Mouse (Mus musculus) heart, postnatal 0 days (tissue): Measurements from ENCODE around the gene Slc22a6. TPM values are rescaled to one million over a fixed set of nuclear protein-coding genes. Genes with fewer than 3 reads are reported as not detected.
A peak's percentile ranks its signal among the peaks of the same experiment; 100 is the strongest.

ENCODE experiments used
- ATAC-seq: fragments of 200-750 bp; cut with Nextera tagmentation; 2 replicates; pipeline ENCODE4 v1.8.0; 2017; ENCODE audit warnings: low read depth, moderate number of reproducible peaks, moderate library complexity; ENCODE audit not compliant: insufficient read depth
- DNase-seq: peaks from one replicate; pipeline ENCODE4 v3.0.0-alpha.2; 2016; ENCODE audit warnings: low spot score
- H3K27ac ChIP-seq: fragments of 300-500 bp; sonication (generic); 2 replicates; pipeline ENCODE4 v1.5.1; 2014; ENCODE audit warnings: low read depth, mild to moderate bottlenecking
- H3K27me3 ChIP-seq: fragments of 300-500 bp; sonication (generic); 2 replicates; pipeline ENCODE4 v1.6.1; 2014; ENCODE audit warnings: low read length, mixed read lengths; ENCODE audit not compliant: control insufficient read depth, insufficient read depth
- H3K36me3 ChIP-seq: fragments of 300-500 bp; sonication (generic); replicated peaks from 2 replicates; pipeline ENCODE4 v1.6.1; 2014; ENCODE audit warnings: low read length, mixed read lengths; ENCODE audit not compliant: control insufficient read depth, insufficient read depth
- H3K4me1 ChIP-seq: fragments of 300-500 bp; sonication (generic); 2 replicates; pipeline ENCODE4 v1.6.1; 2014; ENCODE audit warnings: antibody characterized with exemption; ENCODE audit not compliant: control insufficient read depth, insufficient read depth
- H3K4me2 ChIP-seq: fragments of 300-500 bp; sonication (generic); 2 replicates; pipeline ENCODE4 v1.6.1; 2014; ENCODE audit warnings: low read depth, mild to moderate bottlenecking, low read length, moderate library complexity
- H3K4me3 ChIP-seq: fragments of 300-500 bp; sonication (generic); 2 replicates; pipeline ENCODE4 v1.5.1; 2014; ENCODE audit warnings: low read depth, low read length
- H3K9ac ChIP-seq: fragments of 300-500 bp; sonication (generic); replicated peaks from 2 replicates; pipeline ENCODE4 v1.6.1; 2014; ENCODE audit warnings: low read depth, low read length, mixed read lengths
- H3K9me3 ChIP-seq: fragments of 300-500 bp; sonication (generic); replicated peaks from 2 replicates; pipeline ENCODE4 v1.6.1; 2016; ENCODE audit warnings: low read length; ENCODE audit not compliant: control insufficient read depth
- CTCF ChIP-seq: IDR thresholded peaks from 2 replicates; pipeline ENCODE4 v1.5.1; 2016; ENCODE audit warnings: antibody characterized with exemption, control low read depth, low read depth
- EP300 ChIP-seq: IDR thresholded peaks from 2 replicates; pipeline ENCODE4 v1.6.1; 2016; ENCODE audit warnings: antibody characterized with exemption, low read depth
- WGBS: fragments of 180-500 bp; shearing (Covaris S2); extraction: QIAGEN DNeasy Blood & Tissue Kit; methylation state at CpG from one replicate; pipeline ENCODE4 v1.1.7; 2014; 5-methylcytosine and 5-hydroxymethylcytosine counted together
- polyA plus RNA-seq: library from polyadenylated mRNA; unstranded; fragments of >200 nt; fragmentation: Nextera tagmentation; extraction: Ambion mirVana; gene quantifications from 2 replicates; pipeline ENCODE4 v1.2.1, GENCODE M21; 2015
- total RNA-seq: library from RNA; depleted of rRNA; stranded (reverse); fragments of >200 nt; gene quantifications from 2 replicates; pipeline ENCODE4 v1.2.3, GENCODE M21; 2014; ENCODE audit warnings: low replicate concordance

Gene Slc22a6
- total and polyA plus RNA-seq, 2 experiments from 2014 or later: not detected

DNA sequence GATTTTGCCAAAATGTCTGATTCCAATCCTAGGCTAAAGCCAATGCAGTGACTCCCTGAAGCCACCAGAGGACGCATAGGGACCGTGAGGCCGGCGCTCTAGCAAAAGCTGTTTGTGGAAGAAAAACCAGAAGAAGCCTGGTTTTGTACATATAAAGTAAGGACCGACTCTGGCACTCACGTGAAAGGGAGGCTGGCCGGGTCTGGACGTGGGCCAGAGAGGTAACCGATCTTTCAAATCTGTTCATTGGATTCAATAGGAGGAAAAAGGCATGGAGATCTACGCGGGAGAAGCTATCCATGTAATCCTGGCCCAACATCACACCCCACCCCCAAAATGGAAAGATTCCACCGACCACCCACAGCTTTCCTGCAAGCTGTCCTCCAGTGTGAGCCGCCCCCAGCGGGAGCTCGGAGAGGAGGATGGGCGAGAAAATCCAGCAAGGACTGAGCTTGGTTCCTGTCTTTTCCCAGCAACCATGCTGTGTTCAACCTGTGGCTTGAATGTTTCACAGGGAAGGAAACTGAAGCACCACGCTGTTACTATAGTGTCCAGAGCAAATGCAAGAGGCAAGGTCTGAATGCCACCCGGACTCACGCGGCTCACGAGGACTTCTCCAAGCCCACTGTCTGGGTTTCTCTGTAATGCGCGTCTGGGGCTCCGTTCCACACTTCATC, 39.4 kb upstream of the Slc22a6 start:
- peak overlapping the region; percentile 70 for H3K4me2 ChIP-seq
- H3K9ac ChIP-seq: peak overlapping the region; percentile 10
- H3K4me3 ChIP-seq: peak overlapping the region; percentile 39
- H3K4me1 ChIP-seq: peaks cover 4% of the 10 kb centered on the region; the same call in 1 of the 2 replicates
- H3K36me3 ChIP-seq: no peaks in the 10 kb centered on the region
- ATAC-seq: peak; percentile 49; the same call in 1 of the 2 replicates
- 7% methylated on average over 24 of the region's 24 CpGs for WGBS
- no peaks in the 10 kb centered on the region for H3K27me3 ChIP-seq
- peak; percentile 74 for DNase-seq
- no peak for TF ChIP-seq EP300
- peak; percentile 98 for TF ChIP-seq CTCF
- H3K27ac ChIP-seq: no peak overlapping the region
- H3K9me3 ChIP-seq: no peaks in the 10 kb centered on the region

DNA sequence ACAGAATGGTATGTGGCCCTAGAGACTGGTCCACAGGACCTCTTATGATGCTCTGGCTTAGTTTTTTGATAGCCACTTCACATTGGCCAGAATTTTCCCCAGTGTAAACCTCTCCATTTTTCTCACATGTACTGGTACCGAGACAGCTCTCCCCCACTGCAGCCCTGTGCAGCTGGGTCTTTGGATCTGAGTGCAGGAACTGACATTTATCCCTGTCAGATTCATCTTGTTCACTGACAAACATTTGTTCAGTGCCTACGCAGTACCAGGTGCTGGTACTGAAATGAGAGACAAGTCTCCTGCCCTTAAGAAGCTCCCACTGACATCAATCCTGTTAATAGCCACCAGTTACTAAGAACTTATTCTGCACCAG, 38.9 kb upstream of the Slc22a6 start:
- no peak overlapping the region; the same call in 1 of the 2 replicates for H3K4me3 ChIP-seq

DNA sequence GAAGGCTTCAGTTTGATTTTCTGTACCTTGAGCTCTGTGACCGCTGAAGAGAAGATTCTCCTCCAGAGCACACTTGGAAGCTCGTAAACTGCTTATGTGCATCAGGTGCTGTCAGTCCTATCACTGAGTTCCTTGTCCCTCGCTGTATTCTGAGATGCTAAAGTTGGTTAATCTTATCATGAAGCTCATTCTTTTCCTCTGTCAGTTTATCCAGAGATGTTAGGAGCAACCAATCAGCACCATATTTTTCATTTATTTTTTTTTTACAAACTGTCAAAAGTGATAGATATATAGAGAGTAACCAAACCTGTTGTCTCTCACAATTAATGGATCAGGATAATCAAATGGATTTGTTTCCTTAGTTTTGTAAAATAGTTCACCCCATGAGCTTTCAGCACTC, 32.5 kb upstream of the Slc22a6 start:
- no peak overlapping the region for H3K4me2 ChIP-seq
- H3K27ac ChIP-seq: no peak overlapping the region
- H3K9ac ChIP-seq: no peak overlapping the region
- DNase-seq (no peak), ATAC-seq (no peak)
- TF ChIP-seq CTCF (no peak), EP300 (no peak)
- WGBS: 45% methylated on average over 3 of the region's 3 CpGs
- H3K27me3 ChIP-seq: no peaks in the 10 kb centered on the region
- H3K36me3 ChIP-seq: no peaks in the 10 kb centered on the region
- no peak overlapping the region for H3K4me3 ChIP-seq
- no peaks in the 10 kb centered on the region for H3K9me3 ChIP-seq
- no peaks in the 10 kb centered on the region for H3K4me1 ChIP-seq

More for the DNA sequence above, 38.9 kb upstream of the Slc22a6 start:
- Histone ChIP-seq H3K27me3 (no peaks in the 10 kb centered on the region), H3K36me3 (no peaks in the 10 kb centered on the region), H3K4me1 (peaks cover 4% of the 10 kb centered on the region; the same call in 1 of the 2 replicates), H3K4me2 (peak overlapping the region; percentile 70), H3K9me3 (no peaks in the 10 kb centered on the region), H3K27ac (no peak overlapping the region), H3K9ac (no peak overlapping the region)
- TF ChIP-seq EP300 (no peak), CTCF (no peak)
- WGBS: 69% methylated on average over 2 of the region's 2 CpGs
- DNase-seq: no peak
- no peak for ATAC-seq

DNA sequence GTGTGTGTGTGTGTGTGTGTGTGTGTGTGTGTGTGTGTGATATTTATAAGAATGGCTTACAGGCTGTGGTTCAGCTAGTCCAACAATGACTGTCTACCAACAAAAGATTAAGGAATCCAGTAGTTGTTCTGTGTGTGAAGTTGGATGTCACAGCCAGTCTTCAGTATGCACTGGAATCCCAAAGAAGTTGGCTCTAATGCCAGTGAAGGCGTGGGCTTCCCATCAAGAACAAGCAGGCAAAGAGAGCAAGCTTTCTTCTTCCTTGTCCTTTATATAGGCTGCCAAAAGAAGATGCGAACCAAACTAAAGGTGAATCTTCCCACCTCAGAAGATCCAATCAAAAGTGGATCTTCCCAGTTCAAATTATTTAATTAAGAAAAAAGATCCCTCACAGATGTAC, 31.9 kb upstream of the Slc22a6 start:
- Histone ChIP-seq H3K36me3 (no peaks in the 10 kb centered on the region), H3K27ac (no peak overlapping the region), H3K9ac (no peak overlapping the region), H3K4me2 (no peak overlapping the region), H3K27me3 (no peaks in the 10 kb centered on the region), H3K4me3 (no peak overlapping the region), H3K9me3 (no peaks in the 10 kb centered on the region), H3K4me1 (no peaks in the 10 kb centered on the region)
- TF ChIP-seq EP300: no peak
- TF ChIP-seq CTCF: no peak
- no peak for ATAC-seq
- DNase-seq: no peak
- 85% methylated on average over 2 of the region's 2 CpGs for whole genome bisulfite sequencing

DNA sequence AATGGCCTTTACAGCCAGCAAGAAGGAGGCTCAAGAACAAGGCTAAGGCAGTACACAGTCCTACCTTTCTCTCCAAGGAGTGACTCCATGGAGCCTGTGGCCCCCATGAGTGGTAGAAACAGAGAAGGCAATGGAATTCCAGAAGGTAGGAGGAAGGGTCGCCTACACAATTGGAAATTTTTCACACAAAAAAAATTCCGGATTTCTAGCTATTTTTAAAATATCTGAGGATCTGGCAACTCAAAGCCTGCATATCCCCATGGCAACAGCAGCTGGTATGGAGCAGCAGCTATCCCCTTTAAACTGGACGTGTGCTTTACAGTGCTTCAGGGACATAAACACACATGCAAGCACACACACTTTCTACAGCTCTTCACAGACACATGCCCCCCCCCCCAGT, 31.5 kb upstream of the Slc22a6 start:
- H3K9me3 ChIP-seq: no peaks in the 10 kb centered on the region
- TF ChIP-seq CTCF: no peak
- no peak for TF ChIP-seq EP300
- no peaks in the 10 kb centered on the region for H3K4me1 ChIP-seq
- no peak overlapping the region for H3K4me2 ChIP-seq
- no peak overlapping the region for H3K4me3 ChIP-seq
- no peaks in the 10 kb centered on the region for H3K36me3 ChIP-seq
- ATAC-seq: no peak
- DNase-seq: no peak
- WGBS: 42% methylated on average over 3 of the region's 3 CpGs
- H3K9ac ChIP-seq: no peak overlapping the region
- no peaks in the 10 kb centered on the region for H3K27me3 ChIP-seq
- no peak overlapping the region for H3K27ac ChIP-seq

DNA sequence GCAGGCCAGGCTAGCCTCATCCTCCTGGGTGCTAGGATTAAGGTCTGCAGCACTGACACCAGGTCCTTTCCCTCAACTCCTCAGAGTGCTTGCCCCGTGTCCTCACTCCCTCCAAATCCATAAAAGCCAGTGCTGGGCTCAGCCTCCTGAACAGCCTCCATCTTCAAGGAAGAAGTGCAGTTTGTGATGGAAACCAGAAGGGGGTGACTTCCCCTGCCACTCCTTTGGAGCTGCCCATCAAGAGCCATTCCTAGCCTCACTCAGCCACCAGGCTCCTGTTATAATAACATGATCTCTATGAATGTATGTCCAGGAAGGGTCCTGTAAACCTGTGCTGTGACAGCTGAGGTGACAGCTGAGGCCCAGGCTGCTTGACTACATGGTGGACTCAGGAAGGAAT, 30.5 kb upstream of the Slc22a6 start:
- Histone ChIP-seq H3K36me3 (no peaks in the 10 kb centered on the region), H3K4me1 (no peaks in the 10 kb centered on the region), H3K9me3 (no peaks in the 10 kb centered on the region), H3K27me3 (no peaks in the 10 kb centered on the region), H3K4me2 (no peak overlapping the region), H3K27ac (no peak overlapping the region), H3K9ac (no peak overlapping the region), H3K4me3 (no peak overlapping the region)
- no peak for ATAC-seq
- 61% methylated on average over 1 of the region's 1 CpGs for WGBS
- no peak for DNase-seq
- TF ChIP-seq EP300 (no peak), CTCF (no peak)
